Mouse (Mus musculus) embryo, embryonic 11 days (tissue): Measurements from ENCODE around the gene Homer2.

ENCODE experiments used
- DNase-seq: peaks from one replicate; pipeline ENCODE4 v3.0.0-alpha.2; 2015

The Homer2 gene

GRCm38 (mm10) chr7:81707471-81708140, at the start of gene Homer2:
TSS of gene Homer2 (minus strand) at chr7:81707527.
- DNase-seq = no peak

DNA sequence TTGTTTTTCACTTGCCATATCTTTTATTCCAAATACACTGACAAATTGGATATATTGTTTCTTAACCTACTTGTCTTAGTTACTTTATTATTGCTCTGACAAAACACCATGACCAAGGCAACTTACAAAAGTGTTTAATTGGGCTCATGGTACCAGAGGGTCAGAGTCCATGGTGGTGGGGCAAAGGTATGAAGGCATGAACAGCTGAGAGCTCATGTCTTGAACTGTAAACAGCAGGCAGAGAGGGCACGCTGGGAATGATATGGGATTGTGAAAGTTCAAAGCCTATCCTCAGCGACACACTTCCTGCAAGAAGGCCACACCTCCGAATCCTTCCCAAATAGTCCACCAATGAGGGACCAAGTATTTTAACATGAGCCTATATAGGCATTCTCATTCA, 40.6 kb upstream of the Homer2 start:
- DNase-seq = no peak

DNA sequence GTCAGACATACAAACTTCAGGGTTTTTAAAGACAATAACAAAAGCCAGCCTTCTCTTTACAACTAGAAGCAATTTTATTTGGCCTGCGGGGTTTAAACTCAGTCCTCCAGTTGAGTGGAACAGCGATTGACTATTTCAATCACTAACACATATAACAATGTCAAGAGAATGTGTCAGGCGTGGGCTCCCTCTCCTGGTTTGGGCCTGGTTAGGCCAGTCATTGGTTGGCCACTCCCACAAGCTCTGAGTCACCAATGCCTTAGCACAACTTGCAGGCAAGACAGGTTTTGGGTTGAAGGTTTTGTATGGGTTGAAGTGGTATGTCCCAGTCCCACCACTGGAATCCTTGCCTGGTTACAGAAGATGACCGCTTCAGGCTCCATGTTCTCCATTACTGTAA, 36.8 kb upstream of the Homer2 start:
- DNase-seq = peak; percentile 42

- no peak for DNase-seq
These were observed 32.7 kb upstream of the Homer2 start for GRCm38 (mm10) chr7:81740010-81740409.

GRCm38 (mm10) chr7:81738720-81739385, 31.5 kb upstream of the Homer2 start:
- DNase-seq = no peak

DNA sequence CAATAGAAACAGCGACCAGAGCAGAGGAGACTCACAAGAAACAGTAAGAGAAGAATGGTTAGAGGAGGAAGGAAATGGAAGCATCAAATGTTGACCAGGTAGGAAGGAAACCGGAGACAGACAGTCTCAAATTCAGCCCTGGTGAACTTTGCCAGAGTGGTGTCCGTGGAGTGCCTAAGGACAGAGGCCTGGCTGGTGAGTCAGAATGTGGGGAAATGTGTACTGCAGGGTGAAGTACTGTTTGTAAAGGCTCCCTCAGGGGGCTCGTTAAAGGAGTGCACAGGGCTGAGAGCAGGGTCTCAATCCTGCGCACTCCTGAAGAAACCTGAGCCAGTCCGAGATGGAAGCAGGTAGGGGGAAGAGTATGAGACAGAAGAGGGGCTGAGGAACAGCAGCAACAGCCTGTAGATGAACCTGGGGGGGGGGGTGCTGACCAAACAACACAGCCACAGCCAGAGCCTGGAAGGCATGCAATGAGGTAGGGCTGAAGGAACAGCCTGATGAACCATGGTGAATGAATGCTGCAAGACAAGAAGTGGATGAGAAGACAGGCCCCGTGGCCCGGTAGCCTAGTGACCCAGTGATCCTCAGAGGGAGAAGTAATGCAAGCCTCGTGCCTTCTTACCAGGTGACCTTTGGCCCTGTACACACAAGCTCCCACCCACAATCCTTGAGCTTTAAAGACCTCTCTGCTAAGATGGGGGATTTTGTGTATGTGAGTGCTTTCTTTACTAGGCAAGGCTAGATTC, 28.1 kb upstream of the Homer2 start:
- no peak for DNase-seq

DNA sequence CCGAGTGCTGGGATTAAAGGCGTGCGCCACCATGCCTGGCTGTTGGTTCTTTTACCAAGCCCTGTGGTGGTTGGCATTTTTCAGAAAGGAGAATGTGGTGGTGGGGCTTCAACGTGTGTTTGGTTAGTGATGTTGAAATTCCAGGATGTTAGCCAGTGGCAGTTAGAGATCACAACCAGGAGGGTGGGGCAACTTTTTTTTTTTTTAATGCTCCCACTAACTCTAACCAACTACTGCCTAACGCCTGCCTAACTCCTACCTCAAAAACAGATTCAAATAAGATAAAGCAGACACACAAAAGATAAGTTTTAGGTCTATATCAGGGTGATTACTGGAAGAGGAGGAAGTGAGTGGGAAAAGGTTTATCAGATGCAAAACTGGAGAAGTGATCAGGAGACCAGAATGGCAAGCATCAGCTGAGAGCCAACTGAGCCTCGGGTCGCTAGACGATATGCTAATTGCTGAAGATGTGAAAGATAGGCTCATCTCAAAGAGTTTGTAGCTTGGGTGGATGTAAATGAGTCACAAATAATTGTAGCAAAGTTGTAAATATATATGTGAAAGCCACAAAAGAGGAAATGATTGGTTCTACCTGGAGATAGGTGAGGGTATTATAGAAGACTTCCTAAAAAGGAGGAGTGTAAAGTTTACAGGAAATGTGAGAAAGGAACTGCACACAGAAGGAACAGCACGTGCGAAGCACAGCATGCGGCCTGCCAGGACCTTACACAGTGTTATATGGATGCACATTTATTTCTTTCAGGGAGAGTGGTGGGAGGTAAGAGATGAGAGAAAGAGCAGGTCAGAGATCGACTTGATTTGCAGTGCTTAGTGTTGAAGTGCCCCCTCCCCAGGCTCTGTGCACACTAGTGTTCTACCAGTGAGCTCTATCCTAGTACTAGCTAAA, 25.1 kb upstream of the Homer2 start:
- no peak for DNase-seq

DNA sequence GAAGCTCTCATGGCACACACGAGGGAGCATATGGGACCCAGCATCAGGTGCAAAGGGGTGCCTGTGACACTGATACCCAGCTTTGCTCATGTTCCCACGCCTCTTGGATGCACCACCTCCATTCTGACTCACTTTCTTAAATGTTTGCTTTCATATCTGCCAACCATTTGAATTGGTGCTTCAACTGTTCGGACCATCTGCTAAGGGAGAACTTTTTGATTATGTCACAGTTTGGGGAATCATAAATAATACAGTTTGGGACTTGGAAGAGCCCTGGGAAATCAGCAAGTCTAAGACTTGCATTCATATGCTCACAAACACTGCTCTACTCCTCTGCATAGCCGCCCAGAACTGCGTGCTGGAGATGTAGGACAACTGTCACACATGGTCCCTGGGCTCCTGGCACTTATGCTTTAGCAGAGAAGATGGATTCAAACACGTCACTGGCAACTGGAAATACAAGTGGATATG, 23.9 kb upstream of the Homer2 start:
- DNase-seq = no peak

DNA sequence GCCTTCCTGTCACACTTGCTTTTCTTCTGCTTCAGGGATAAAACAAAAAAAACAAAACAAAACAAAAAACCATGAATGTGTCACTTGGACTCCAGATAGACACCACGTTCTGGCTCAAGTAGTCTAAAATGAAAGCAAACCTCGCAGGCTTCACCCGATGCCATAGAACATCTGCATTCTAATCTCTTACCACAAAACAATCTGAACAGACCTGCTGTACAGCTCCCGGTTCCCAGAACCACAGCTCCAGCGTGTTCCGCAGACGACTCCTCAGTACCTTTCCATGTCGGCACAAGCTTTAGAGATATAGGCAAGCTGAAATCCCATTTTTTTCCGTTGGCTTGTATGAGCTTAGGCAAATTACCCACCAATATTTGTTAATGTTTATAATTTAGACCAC, 22.5 kb upstream of the Homer2 start:
- DNase-seq = no peak

- DNase-seq = no peak
These were observed 20.4 kb upstream of the Homer2 start for GRCm38 (mm10) chr7:81727716-81728115.

DNA sequence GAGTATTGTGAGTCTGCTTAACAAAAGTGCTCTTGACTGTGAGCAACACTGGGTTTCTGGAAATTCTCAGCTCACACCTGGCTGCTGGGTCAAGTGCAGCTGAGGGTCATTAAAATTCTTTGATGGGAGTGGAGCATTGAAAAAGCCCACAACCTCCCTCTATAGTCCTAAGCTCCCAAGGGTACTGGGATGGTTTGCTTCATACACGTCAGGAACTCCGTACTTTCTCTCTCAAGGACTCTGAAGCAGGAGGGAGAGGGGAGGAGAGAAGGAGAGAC, 19.3 kb upstream of the Homer2 start:
- peak; percentile 60 for DNase-seq

DNA sequence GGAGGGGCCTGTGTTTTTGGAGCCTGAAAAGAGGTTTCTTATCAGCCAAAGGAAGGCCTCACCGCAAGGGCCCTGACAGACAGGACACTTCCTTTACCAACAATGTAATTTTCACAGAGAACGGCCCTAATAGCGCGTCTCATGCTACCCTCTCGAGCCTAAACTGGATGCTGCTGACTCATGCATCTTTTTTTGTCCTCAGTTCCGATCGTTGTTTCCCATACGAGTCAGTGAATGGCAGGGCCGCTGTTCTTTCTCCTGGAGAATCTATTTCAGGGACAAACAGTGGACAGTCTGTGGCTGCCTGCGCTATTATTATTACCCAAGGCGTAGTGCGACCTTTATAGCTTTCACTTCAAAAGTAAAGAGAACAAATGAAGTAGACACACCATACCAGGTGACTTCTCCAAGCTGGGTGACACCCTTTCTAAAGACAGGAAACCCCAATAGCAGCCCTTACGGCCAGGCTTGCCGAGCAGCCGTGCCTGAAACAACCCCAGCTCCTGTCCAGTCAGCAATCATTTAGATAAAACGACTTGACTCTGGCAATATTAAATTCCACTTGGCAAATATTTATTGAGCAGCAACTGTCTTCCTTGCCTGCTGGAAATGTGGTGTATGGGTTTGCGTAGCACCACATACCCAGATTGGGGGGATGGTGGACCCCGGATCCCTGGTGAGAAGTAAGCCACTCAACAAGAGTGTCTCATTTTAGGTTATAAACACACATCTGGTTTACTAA, 18.8 kb upstream of the Homer2 start:
- no peak for DNase-seq

DNA sequence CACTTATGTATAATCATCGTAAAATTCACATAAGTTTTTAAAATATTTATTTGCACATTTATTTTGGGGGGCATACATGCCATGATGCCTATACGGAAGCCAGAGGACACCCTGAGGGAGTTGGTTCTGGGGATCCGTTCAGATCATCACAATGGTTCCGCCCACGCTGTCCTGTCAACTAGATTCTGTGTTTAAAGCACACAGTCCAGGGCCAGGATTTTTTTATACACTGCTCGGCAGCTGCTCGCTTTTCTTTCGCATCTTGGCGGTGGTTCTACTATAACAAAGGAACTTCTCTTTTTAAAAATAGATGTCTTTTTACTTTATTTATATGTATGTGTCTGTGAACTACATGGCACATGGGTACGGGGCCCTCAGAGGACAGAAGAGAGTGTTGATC, 16.5 kb upstream of the Homer2 start:
- DNase-seq = no peak

- no peak for DNase-seq
These were observed 13.9 kb upstream of the Homer2 start for GRCm38 (mm10) chr7:81721271-81721670.

GRCm38 (mm10) chr7:81719216-81719661, 11.9 kb upstream of the Homer2 start:
- no peak for DNase-seq

GRCm38 (mm10) chr7:81718657-81719056, 11.3 kb upstream of the Homer2 start:
- no peak for DNase-seq

DNA sequence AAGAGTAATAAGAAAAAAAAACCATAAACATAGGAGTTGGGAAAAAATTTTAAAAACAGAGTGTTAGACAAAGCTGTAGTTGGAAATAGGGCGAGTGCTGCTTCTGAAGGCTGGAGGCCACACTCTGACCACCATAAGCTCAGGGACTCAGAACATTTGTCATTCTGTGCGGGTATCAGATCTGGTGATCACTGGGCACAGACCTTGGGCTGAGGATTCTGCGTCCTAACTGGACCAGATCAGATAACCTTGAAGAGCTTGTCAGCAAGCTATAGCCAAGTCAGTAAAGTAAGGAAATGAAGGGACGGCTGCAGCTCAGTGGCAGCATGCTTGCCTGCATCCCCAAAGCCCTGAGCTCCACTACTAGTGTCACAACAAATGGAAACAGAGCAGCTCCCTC, 2.8 kb upstream of the Homer2 start:
- DNase-seq = no peak

DNA sequence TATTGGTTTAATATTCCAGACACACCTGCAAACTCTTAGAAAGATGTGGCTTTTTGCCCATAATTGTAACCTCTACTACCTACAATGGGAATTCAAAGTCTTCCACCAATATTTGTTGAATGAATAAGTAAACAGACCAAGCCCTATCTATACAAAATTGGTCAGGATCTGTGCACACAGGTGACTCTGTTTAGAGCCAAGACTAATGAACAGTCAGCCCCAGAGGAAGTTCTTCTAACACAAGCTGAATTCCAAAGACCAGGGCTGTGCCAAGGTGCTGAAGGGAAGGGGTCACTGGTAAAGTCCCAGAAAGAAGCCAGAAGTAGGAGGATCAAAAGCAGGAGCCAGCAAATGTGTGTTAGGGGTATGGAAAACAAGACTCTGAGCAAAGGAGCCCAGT, 838 bp upstream of the Homer2 start:
- no peak for DNase-seq

DNA sequence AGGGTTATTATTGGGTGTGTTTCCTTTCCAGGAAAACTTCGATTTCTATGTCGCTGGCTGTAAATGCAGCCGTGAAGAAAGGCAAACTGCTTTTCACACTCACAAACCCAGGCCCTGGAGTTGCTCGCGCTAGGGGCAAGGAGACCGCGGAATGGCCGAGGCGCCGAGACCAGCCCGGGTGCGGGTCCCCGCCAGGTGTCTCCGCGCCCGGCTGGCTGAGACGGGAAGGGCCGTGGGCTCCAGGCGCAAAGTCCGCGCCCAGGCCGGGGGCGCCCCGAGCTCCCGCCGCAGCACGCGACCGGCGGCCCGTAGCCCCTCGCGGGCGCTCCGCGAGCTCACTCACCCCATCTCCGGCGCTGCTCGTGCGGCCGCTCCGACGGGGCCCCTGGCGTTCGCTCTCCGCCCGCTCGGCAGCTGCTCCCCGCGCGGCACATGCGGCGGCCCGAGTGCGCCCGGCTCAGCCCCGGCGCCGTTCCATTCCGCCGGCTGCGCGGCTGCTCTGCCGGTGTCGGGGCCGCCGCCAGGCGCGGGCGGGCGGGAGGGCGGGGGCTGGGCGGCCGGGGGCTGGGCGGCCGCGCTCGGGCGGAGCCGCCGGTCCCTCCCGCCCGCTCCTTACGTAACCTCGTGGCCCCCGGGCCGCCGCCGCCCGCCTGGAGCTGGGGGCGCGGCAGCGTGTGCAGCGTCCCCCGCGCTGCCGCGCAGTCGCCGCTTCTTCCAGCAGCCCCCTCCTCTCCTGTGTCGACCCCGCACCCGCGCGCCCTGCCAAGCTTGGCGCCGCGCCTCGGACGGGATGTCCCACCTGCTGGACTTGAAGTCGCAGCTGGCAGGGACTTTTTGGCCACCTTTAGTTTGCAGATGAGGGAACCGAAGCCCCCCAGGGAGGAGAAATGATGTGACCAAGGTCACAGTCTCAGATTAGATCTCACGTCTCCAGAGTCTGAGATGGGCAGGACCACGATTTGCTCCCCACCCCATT, 623 bp downstream of the Homer2 start:
- DNase-seq = peak; percentile 75

GRCm38 (mm10) chr7:81706027-81706415, 1.3 kb downstream of the Homer2 start:
- DNase-seq = peak; percentile 29

DNA sequence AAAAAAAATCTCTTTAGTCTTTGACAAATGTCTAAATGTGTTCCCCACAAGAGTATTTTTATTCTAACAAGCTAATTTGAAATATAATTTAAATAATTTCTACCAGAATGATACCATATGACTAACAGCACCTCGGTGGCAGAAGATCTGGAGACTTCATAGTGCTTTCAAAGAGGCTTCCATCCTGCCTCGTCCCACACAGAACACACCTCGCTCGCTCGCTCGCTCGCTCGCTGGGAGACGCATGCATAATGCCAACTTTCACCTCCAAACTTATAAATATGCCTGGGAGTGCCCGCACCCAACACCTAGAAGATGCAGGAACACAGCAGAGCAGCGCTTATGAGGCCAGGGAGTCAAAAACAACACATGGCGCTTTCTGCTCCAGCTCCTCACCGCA, 9.0 kb downstream of the Homer2 start:
- no peak for DNase-seq
